Mouse (Mus musculus): ENCODE data around the gene Nfix.

Nfix gene

DNA sequence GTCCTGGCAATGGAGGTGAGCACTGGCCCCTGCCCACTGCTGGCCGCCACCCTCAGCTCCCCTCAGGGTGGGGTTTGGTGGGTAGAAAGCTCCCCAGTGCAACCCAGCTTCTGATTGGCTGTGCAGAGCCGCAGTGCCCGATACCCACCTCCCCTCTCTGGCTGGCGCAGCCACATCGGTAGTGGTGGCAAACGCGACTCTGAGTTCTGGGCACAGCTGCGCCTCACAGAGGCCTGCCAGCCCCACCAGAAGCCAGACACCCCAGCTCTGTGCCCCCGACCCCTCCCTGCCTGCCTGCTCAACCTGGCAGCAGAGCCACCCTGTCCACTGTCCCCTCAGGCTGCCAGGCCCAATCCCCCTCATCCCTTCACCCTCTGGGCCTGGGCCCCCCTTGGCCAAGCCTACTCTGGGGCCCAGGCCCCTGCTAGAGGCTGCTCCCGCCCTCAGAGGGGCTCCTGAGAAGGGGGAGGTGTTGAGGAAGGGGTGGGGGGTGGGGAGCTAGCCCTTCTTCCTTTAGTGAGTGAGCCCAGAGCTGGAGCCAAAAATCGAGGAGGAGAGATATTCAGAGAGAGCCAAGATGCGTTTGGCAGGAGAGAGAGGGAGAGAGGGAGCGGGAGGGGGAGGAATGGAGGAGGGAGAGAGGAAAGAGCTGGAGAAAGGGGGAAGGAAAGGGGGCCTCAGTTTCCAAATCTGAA, 6.2 kb downstream of the Nfix start:
- DNase-seq: no peak

GRCm38 (mm10) chr8:84793134-84793533, 7.0 kb downstream of the Nfix start:
- DNase-seq: no peak

GRCm38 (mm10) chr8:84792429-84792947, 7.7 kb downstream of the Nfix start:
- no peak for DNase-seq

DNA sequence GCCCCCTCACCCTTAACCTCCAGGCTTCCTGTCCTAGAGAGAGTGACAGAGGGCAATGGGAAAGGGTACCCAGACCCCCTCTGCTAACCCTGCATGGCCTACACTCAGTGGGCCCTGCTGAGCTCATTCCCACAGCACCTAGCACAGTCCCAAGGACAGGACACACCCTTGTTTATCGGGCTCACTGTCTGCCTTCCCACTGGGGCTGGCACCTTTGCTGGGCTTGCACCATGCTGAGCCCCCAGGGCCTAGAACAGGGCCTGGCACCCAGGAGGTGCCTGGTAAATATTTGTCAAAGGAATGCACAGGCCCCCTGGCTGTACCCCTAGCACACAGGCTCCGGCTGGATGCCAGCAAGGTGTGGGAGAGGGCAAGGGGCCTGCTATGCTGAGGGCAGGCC, 9.6 kb downstream of the Nfix start:
- DNase-seq: no peak

DNA sequence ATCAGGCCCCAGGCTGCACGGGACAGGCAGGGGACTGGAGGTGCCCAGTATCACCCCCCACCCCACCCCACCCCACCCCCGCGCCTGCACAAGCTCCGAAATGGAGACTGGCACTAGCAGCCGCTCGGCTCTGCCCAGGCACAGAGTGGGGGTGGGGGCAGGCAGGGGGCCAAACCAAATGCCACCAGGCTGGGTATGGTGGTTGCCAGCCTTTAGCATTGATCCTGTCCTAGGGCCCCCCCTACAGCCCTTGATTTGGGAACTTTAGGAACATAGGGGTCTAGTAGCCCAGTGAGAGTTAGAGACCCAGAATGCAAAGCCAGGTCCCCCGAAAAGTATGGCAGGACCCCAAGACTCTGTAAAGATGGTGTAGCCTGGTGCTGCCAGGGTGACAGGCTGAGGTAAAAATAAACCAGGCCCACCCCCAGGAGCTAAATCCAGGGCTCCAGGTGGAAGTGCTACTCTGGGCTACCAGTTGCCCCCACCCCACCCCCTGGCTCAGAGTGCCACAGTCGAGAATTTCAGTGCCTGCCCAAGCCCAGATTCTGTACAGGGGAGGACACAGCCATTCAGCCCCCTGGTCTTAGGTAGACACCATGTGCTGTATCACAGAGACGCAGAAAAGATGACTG, 10.2 kb downstream of the Nfix start:
- DNase-seq: no peak

DNA sequence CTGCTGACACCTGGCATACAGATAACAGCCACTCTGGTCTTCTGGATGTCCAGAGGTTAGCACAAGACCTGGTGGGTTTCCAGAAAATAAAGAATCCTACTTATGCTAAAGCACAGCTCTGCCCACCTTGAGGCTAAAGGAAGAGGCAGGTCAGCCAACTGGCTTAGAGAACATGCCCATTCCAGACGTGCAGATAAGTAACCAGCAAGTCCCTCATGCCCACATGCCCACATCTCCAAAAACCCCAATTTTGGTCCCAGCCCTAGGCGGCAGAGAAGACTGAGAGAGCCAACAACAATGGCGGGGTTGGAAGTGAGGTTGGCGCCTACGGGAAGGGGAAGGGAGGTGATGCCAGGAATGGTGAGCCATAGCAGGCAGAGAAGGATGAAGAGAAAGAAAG, 10.8 kb downstream of the Nfix start:
- DNase-seq: no peak

DNA sequence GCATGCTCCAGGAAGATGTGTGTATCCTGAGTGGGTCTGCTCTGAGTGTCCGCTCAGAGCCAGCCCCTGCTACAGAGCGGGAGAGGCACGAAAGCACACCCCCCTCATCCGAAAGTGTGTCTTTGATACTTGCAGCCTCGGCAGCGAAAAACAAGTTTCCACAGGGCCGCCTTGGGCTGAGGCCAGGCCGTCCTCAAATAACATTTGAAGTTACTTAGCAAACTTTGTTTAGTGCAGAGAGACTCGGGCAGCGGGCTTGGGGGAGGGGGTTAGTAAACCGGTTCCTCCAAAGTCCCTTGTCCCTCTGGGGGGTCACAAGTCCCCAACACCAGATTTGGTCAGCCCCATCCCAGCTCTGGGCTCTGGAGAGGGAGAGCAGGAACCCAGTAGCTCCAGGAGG, 11.2 kb downstream of the Nfix start:
- DNase-seq: no peak

GRCm38 (mm10) chr8:84787523-84788302, 12.4 kb downstream of the Nfix start:
- no peak for DNase-seq

DNA sequence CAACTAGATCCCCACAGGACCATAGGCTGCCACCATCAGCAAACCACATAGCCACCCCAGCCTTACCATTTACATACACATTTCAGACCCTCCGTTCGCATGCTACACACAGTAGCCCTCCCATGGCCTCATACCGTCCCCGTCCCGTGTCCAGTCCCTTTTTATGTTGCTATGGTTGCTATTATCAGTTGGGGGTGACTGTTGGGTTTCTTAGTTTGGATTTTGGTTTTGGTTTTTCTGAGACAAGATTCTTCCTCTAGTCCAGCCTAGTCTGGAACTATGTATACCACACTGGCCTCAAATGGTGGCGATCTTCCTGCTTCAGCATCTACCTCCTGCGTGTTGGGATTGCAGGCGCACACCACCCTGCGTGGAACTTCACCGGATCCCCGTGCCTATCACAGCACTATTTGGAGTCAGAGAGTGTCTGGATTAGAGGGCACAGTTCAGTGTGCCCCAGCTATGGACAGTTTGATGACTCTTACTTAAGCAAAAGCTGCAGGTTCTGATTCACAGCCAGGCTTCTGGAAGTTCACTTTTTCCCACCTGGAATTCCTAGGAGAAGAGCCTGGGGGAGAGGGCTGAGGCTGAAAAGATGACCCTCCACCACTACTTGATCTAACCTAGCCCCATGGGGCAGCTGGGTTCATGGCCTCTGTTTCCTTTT, 13.2 kb downstream of the Nfix start:
- DNase-seq: no peak

DNA sequence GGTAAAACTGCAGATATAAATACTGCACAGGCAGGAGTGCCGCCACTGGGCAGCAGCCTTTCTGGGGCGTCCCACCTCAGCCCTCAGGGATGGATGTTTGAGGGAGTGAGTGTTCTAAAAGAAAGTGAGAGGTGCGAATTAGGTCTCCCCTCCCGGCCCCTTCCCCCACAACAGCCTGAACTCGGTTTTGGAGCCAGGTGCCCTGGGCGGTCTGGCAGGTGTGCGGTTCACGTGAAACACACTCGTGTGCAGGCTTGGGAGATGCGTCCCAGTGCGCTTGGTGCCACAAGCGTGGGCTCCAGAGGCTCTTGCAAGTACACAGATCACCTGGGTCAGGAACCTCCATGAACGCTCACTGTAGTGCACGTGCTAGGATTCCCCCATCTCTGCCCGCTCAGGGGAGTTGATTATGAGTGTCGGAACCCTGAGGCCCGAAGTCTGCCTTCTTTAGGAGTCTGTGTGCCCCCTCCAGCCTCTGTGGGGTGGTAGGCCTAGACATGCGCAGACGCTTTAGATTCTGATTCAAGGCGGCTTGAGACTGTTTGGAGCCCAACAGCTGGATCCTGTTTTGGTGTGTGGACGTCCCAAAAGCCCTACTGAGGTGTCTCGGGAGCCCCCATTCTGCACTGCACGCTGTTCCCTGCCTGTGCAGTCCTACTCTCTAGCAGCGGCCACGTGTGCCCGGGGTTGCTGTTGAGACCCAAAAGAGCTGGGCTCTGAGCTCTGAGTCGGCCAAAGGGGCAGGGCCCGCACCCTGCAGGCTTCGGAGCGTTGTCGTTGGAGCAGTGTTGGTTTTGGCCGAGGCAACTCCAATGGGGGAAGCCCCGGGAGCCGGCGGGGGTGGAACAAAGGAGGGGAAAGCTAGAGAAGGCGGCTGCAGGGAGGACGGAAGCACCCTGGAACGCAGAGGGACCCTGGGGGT, 14.1 kb downstream of the Nfix start:
- DNase-seq: no peak

GRCm38 (mm10) chr8:84785506-84785755, 14.7 kb downstream of the Nfix start:
- DNase-seq: no peak

DNA sequence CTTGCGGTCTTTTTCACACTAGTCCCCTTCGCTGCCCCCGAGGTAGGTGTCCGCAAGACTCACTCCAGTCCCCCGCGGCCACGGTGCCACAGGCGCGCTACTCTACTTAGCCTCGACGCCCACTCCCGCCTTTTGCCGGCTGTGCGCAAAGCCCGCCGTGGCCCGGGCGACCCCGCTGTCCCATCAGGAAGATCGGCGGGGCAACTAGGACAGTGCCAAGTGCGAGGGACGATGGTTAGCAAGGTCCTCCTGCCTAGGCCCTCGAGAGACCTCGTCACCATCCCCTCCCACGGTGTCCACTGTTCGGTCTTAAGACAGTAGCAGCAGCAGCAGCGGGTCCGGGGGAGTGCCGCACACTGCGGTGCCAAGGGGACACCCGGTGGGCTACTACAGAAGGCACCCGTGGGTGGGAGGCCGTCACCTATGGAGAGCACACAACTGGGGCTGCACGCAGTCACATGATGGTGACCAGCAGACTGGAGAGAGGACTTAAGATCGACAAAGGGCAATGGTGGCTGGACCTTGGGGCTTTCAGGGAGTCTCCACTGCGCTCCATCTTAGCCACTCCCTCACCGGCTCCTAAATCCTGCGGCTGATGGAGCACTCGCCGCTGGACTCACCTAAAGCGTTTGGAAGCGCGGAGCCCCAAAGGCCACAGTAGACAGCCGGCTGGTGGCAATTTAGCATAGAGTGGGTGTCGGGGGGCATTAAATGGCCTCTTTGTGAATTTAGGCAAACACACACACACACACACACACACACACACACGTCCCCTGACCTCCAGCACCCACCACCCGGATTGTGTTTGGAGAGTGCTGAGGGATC, 15.3 kb downstream of the Nfix start:
- no peak for DNase-seq

GRCm38 (mm10) chr8:84783919-84784581, 16.1 kb downstream of the Nfix start:
- DNase-seq: no peak

- DNase-seq: no peak
Measured at GRCm38 (mm10) chr8:84783198-84783918, 16.8 kb downstream of the Nfix start.

GRCm38 (mm10) chr8:84782680-84783079, 17.5 kb downstream of the Nfix start:
- no peak for DNase-seq

DNA sequence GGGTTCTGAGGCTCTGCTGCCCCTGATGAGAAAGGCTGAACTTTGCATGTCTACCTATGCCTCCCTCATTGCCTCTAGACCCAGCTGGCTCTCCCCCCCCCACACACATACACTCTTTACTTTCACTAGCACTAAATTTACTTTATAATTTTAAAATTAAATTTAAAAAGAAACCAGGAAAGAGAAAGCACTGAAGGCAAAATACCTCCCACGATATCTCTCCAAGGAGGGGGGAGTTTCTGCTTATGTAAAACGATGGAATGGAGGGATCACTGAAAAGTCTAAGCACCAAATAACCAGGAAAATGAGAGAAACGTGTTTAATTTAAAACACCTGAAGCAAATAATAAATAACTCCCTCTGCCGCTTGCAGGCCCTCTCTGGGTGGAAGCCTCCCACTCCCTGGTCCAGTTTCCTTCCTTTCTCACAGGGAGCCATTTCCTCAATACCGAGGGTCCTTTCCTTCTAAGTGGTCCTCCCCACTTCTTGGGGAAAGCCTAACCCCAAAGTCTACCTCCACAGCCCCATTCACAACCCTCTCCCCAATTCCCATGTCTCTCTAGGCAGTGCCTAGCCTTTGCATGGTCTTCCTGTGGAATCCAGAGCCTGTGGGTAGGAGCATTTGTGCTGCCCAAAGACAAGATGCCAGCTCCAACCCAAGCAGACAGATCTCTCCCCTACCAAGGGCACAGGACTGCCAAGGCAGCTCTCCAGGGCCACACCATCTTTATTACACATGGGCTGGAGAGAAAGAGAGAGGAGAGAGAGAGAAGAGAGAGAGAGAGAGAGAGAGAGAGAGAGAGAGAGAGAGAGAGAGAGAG, 18.2 kb downstream of the Nfix start:
- no peak for DNase-seq

DNA sequence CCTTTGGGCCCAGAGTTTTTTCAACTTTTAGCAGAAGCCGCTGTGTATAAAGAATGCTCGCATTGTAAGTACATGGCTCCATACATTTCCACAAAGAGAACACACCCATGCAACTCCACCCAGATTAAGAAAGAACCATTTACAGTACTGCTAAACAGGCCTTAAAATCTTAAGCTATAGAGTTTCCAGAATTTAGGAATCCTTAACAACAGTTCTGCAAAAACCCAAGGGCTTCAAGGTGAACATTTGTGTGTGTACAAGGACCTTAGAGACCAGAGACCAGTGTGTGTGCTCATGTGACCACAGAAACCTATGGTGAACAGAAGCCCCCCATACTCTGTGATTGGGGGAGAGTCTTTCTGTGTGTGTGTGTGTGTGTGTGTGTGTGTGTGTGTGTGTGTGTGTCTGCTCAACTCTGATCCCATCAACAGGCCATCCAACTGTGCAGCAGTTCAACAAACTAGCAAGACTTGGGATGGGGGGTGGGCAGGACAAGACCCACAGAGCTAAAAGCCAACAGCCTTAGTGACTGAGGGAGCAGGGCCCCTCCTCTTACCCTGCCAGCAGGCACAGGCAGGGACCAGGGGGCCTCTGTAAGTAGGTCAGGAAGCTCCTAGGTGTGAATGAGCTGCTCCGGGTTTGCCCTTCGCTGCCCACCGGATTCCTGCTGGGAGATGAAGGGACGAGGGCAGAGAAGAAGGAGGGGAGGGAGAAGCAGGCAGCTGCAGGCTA, 19.0 kb downstream of the Nfix start:
- DNase-seq: no peak

GRCm38 (mm10) chr8:84780225-84780555, 20.0 kb downstream of the Nfix start:
- no peak for DNase-seq
